Mouse (Mus musculus): ENCODE measurements around the gene Ankrd34a.

DNA sequence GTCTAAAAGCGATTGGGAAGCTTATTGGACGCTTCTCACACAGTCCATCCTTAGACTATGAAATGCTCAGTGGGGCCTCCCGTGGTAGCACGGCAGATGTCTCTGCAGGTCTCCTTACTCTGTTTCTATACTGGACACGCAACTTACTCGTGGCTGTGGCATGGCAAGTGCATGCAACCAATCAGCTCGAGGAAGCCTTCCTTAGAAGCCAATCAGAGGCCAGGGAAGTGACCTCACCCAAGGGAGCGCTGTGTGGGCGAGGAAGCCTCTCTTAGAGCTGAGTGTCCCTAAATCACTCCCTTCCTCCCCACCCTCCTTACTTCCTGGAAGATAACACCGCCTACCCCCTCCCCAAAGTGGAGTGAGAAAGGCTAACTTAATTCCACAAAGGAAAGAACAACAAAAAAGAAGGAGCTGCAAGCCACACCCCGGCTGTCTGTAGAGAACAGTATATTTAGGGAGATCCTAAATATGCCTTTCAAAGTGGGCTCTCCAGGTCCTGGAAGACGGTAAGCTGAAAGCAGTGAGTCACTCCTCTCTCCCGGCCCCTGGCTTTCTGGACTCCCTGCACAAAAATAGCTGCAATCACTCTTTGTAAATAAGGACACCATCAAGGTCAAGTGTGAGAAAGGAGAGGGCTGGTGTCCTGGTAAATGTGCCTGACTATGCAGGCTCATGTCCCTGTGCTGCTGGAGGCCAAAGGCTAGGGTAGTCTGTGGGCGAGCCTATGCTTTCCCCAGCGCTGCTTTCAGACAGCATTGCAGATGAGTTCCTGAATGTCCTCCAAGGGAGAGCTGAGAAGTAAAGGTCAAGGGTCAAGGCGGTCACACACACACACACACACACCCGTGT, 19.5 kb upstream of the Ankrd34a start, which contains the start of gene Gm16253:
- TF ChIP-seq CTCF (IDR thresholded peaks at IDR 0.05; ENCODE audit: extremely low read depth, insufficient read length, insufficient replicate concordance, low read depth, low read length) (no peak; the same call in 1 of the 2 replicates), POLR2A (IDR thresholded peaks at IDR 0.05; ENCODE audit: low read depth, low read length) (peak; percentile 45; the same call in 1 of the 2 replicates)

All from small intestine, adult 2 months (tissue).